Mouse (Mus musculus) heart, embryonic 11.5 days (tissue): ENCODE results near the gene Unc13d. TPM values are rescaled to one million over a fixed set of nuclear protein-coding genes. Genes with fewer than 3 reads are reported as not detected.

Experiments used
- ATAC-seq: fragments of 200-750 bp; cut with Nextera tagmentation; replicated peaks from 2 replicates; pipeline ENCODE4 v1.8.0; 2017; ENCODE audit warnings: moderate library complexity; ENCODE audit not compliant: insufficient number of reproducible peaks, low FRiP score, low TSS enrichment
- H3K27ac ChIP-seq: fragments of 300-500 bp; sonication (generic); 2 replicates; pipeline ENCODE4 v1.5.1; 2014; ENCODE audit warnings: mild to moderate bottlenecking, low read depth, low read length
- H3K27me3 ChIP-seq: fragments of 300-500 bp; sonication (generic); 2 replicates; pipeline ENCODE4 v1.6.1; 2014; ENCODE audit warnings: mild to moderate bottlenecking, low read length, mixed read lengths; ENCODE audit not compliant: control insufficient read depth, insufficient read depth
- H3K36me3 ChIP-seq: fragments of 300-500 bp; sonication (generic); 2 replicates; pipeline ENCODE4 v1.6.1; 2014; ENCODE audit warnings: mild to moderate bottlenecking, low read length, moderate library complexity, mixed read lengths; ENCODE audit not compliant: control insufficient read depth, insufficient read depth
- H3K4me1 ChIP-seq: fragments of 300-500 bp; sonication (generic); 2 replicates; pipeline ENCODE4 v1.6.1; 2014; ENCODE audit warnings: low read length; ENCODE audit not compliant: control insufficient read depth, insufficient read depth
- H3K4me2 ChIP-seq: fragments of 300-500 bp; sonication (generic); 2 replicates; pipeline ENCODE4 v1.6.1; 2014; ENCODE audit warnings: mild to moderate bottlenecking, moderate library complexity
- H3K4me3 ChIP-seq: fragments of 300-500 bp; sonication (generic); 2 replicates; pipeline ENCODE4 v1.5.1; 2014; ENCODE audit warnings: low read depth, low read length
- H3K9ac ChIP-seq: fragments of 300-500 bp; sonication (generic); 2 replicates; pipeline ENCODE4 v1.6.1; 2014; ENCODE audit warnings: mild to moderate bottlenecking, low read depth, low read length, moderate library complexity
- H3K9me3 ChIP-seq: fragments of 300-500 bp; sonication (generic); replicated peaks from 2 replicates; pipeline ENCODE4 v1.6.1; 2016; ENCODE audit warnings: low read length; ENCODE audit not compliant: control insufficient read depth
- WGBS: fragments of 180-500 bp; shearing (Covaris S2); extraction: QIAGEN DNeasy Blood & Tissue Kit; methylation state at CpG from one replicate; pipeline ENCODE4 v1.1.7; 2014; ENCODE audit not compliant: insufficient replicate concordance; 5-methylcytosine and 5-hydroxymethylcytosine counted together
- polyA plus RNA-seq: library from polyadenylated mRNA; unstranded; fragments of >200 nt; fragmentation: Nextera tagmentation; extraction: Ambion mirVana; gene quantifications from 2 replicates; pipeline ENCODE4 v1.2.1, GENCODE M21; 2014

The Unc13d gene
- polyA plus RNA-seq, 1 experiment from 2014 or later = 2.6 TPM

DNA sequence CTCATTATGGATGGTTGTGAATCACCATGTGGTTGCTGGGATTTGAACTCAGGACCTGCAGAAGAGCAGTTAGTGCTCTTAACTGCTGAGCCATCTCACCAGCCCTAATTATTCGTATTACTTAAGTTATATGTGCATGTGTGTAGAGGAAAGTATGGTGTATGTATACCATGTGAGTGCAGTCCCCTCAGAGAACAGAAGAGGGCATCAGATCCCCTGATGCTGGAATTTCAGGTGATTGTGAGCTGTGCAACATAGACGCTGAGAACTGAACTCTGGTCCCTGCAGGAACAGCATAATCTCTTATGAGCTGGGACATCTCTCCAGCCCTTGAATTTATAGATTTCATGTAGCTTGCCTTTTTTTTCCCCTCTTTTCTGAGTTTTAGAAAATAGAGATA, 35.9 kb downstream of the Unc13d start:
- no peak overlapping the region for H3K9ac ChIP-seq
- peaks cover 23% of the 10 kb centered on the region for H3K36me3 ChIP-seq
- WGBS = 97% methylated on average over 2 of the region's 2 CpGs

DNA sequence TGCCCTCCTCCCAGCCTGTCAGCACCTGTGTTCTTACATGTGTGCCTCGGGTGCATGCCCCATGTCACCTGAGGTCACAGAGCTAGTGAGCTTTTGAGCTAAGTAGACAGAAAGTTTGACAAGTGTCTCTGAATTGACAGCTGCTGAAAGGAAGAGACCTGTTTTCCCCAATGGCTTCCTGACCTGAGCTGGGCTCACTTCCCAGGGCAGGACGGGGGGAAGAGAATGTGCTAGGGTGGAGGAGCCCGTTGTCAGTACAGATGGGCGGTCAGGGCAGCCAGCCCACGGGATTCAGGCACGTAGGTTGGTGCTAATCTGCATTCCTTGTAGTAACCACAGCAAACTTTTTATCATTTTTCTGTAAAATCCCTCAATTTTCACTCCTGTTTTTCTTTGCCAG, 37.2 kb downstream of the Unc13d start:
- no peak overlapping the region for H3K27ac ChIP-seq
- peaks cover 3% of the 10 kb centered on the region; the same call in 1 of the 2 replicates for H3K4me1 ChIP-seq
- no peak overlapping the region for H3K4me2 ChIP-seq
- no peak overlapping the region for H3K9ac ChIP-seq
- no peak for ATAC-seq
- WGBS = 65% methylated on average over 6 of the region's 6 CpGs
- H3K4me3 ChIP-seq = no peak overlapping the region
- H3K36me3 ChIP-seq = peaks cover 20% of the 10 kb centered on the region
- no peaks in the 10 kb centered on the region for H3K9me3 ChIP-seq
- H3K27me3 ChIP-seq = no peaks in the 10 kb centered on the region

More for the DNA sequence above, 35.9 kb downstream of the Unc13d start:
- ATAC-seq = no peak
- Histone ChIP-seq H3K9me3 (no peaks in the 10 kb centered on the region), H3K4me3 (no peak overlapping the region), H3K4me2 (no peak overlapping the region), H3K27me3 (no peaks in the 10 kb centered on the region), H3K27ac (no peak overlapping the region), H3K4me1 (peaks cover 3% of the 10 kb centered on the region; the same call in 1 of the 2 replicates)

- ATAC-seq = no peak
- Histone ChIP-seq H3K27me3 (no peaks in the 10 kb centered on the region), H3K9me3 (no peaks in the 10 kb centered on the region), H3K9ac (no peak overlapping the region), H3K27ac (no peak overlapping the region), H3K36me3 (peaks cover 17% of the 10 kb centered on the region), H3K4me1 (peaks cover 7% of the 10 kb centered on the region), H3K4me3 (no peak overlapping the region), H3K4me2 (no peak overlapping the region)
- 93% methylated on average over 9 of the region's 9 CpGs for WGBS
Observed at GRCm38 (mm10) chr11:116037826-116038225, 39.9 kb downstream of the Unc13d start.

GRCm38 (mm10) chr11:116036671-116037070, 41.1 kb downstream of the Unc13d start:
- H3K27ac ChIP-seq = no peak overlapping the region
- no peaks in the 10 kb centered on the region for H3K9me3 ChIP-seq
- peaks cover 12% of the 10 kb centered on the region for H3K4me1 ChIP-seq
- no peaks in the 10 kb centered on the region for H3K27me3 ChIP-seq
- 91% methylated on average over 3 of the region's 3 CpGs for WGBS
- ATAC-seq = no peak
- H3K36me3 ChIP-seq = peaks cover 11% of the 10 kb centered on the region
- no peak overlapping the region for H3K4me3 ChIP-seq
- no peak overlapping the region for H3K9ac ChIP-seq
- H3K4me2 ChIP-seq = no peak overlapping the region

DNA sequence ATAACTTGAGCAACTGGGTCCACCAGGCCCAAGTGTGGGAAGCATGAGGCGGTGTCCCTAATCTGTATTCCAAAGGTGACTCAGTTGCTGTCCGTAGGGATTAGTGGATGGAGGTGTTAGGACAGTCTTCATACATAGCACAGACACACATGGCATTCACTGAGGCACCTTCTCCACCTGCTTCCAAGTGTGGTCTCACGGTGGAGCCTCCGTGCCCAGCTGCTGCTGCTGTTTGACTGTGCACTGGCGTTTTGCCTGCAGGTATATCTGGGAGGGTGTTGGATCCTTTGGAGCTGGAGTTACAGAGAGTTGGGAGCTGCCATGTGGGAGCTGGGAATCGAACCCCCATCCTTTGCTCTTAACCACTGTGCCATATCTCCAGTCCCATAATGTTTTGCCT, 43.2 kb downstream of the Unc13d start:
- Histone ChIP-seq H3K9me3 (no peaks in the 10 kb centered on the region), H3K4me3 (no peak overlapping the region), H3K4me1 (peaks cover 18% of the 10 kb centered on the region), H3K4me2 (no peak overlapping the region), H3K27me3 (no peaks in the 10 kb centered on the region), H3K9ac (no peak overlapping the region), H3K36me3 (peaks cover 5% of the 10 kb centered on the region; the same call in 1 of the 2 replicates), H3K27ac (no peak overlapping the region)
- no peak for ATAC-seq
- WGBS = 91% methylated on average over 6 of the region's 6 CpGs

- H3K9me3 ChIP-seq = no peaks in the 10 kb centered on the region
- H3K4me2 ChIP-seq = peak overlapping the region; percentile 95
- peaks cover 20% of the 10 kb centered on the region for H3K4me1 ChIP-seq
- WGBS = 29% methylated on average over 14 of the region's 14 CpGs
- ATAC-seq = peak; percentile 12
- no peaks in the 10 kb centered on the region for H3K36me3 ChIP-seq
- peak overlapping the region; percentile 100 for H3K27ac ChIP-seq
- peak overlapping the region; percentile 82 for H3K4me3 ChIP-seq
- peak overlapping the region; percentile 91 for H3K9ac ChIP-seq
- no peaks in the 10 kb centered on the region for H3K27me3 ChIP-seq
Observed at GRCm38 (mm10) chr11:116030898-116031845, 46.6 kb downstream of the Unc13d start.

- Histone ChIP-seq H3K9ac (peak within 1 kb of the TSS; percentile 91), H3K4me1 (peaks cover 20% of the 10 kb centered on the region), H3K27me3 (no peaks in the 10 kb centered on the region), H3K27ac (peak within 1 kb of the TSS; percentile 100), H3K9me3 (no peaks in the 10 kb centered on the region), H3K4me2 (peak within 1 kb of the TSS; percentile 95), H3K4me3 (peak within 1 kb of the TSS; percentile 82), H3K36me3 (no peaks in the 10 kb centered on the region)
- WGBS = under 1% methylated on average over 48 of the region's 67 CpGs
- ATAC-seq = peak; percentile 93
Observed at GRCm38 (mm10) chr11:116030088-116030897, 47.5 kb downstream of the Unc13d start, which contains the start of gene Unk. Unk (plus strand) TSS chr11:116030322.

- Histone ChIP-seq H3K4me3 (peak overlapping the region; percentile 82), H3K36me3 (no peaks in the 10 kb centered on the region), H3K9ac (peak overlapping the region; percentile 91; the same call in 1 of the 2 replicates), H3K9me3 (no peaks in the 10 kb centered on the region), H3K4me1 (peaks cover 20% of the 10 kb centered on the region), H3K4me2 (peak overlapping the region; percentile 95), H3K27me3 (no peaks in the 10 kb centered on the region), H3K27ac (no peak overlapping the region)
- WGBS = 70% methylated on average over 6 of the region's 6 CpGs
- ATAC-seq = no peak
Observed at GRCm38 (mm10) chr11:116029086-116029865, 48.5 kb downstream of the Unc13d start.
